Mouse (Mus musculus) heart, adult 2 months (tissue): Measurements from ENCODE around the gene Chd9.

Source experiments
- CTCF ChIP-seq: fragments of 200-600 bp; IDR thresholded peaks from 2 replicates; pipeline ENCODE4 v1.8.1; 2022; ENCODE audit warnings: antibody characterized with exemption, mild to moderate bottlenecking, moderate library complexity
- POLR2A ChIP-seq: fragments of 200-500 bp; IDR thresholded peaks from 2 replicates; pipeline ENCODE4 v1.6.1; 2011; ENCODE audit warnings: mild to moderate bottlenecking, low read depth, low read length, control low read depth; ENCODE audit not compliant: insufficient read depth

- TF ChIP-seq CTCF (no peak), POLR2A (no peak)
These were observed 40.2 kb downstream of the Chd9 start for GRCm38 (mm10) chr8:90868334-90868733.
